Mouse (Mus musculus) activated CD4-positive, CD25-positive, alpha-beta regulatory T cell, adult 4 months (primary cell): ENCODE results near the gene Sp4. TPM values are rescaled to one million over a fixed set of nuclear protein-coding genes. Genes with fewer than 3 reads are reported as not detected.
A peak's percentile ranks its signal among the peaks of the same experiment; 100 is the strongest.

Experiments used
- ATAC-seq: one replicate; pipeline ENCODE4 v1.8.0; 2017
- polyA plus RNA-seq, 2 experiments: library from polyadenylated mRNA; unstranded; fragments of 100-300 nt; shearing (Covaris generic); gene quantifications; one replicate each; pipeline ENCODE4 v1.2.1; 2017

Sp4 gene
- polyA plus RNA-seq, 2 experiments from 2014 or later = 19.3 TPM

DNA sequence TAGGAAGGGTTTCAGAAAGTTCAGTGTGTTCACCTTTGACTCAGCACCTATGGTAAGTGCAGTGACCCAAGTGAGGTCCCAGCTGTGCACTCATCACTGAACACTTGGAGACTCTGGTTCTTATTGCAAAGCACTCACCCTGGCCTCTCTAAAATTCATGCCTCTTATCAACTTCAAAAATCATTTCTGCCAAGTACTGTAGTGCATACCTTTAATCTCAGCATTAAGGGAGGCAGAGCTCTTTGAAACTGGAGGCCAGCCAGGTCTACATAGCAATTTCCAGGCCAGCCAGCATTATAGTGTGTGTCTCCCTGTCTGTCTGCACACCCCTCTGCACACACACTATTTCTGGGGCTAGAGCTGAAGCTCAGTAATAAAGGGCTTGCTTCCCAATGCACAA lies 36.3 kb downstream of the Sp4 start:
- ATAC-seq = no peak

DNA sequence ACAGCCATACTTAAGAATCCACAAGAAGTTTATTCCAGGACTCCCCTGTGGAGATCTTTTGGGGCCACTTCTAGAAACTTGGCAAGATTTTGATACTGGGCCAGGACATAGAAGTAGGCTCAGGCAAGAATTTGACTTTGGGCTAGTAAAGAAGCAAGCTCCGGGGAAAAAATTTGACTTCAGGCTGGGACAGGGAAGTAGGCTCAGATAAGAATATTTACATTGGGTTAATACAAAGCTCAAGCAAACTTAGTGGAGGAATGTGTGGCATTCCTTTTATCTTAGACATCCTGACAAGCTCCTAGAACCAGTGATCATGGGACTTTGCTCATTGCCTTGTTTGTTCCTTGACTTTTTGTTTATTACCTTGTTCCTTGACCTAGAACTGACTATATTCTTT lies 37.4 kb downstream of the Sp4 start:
- ATAC-seq = no peak

DNA sequence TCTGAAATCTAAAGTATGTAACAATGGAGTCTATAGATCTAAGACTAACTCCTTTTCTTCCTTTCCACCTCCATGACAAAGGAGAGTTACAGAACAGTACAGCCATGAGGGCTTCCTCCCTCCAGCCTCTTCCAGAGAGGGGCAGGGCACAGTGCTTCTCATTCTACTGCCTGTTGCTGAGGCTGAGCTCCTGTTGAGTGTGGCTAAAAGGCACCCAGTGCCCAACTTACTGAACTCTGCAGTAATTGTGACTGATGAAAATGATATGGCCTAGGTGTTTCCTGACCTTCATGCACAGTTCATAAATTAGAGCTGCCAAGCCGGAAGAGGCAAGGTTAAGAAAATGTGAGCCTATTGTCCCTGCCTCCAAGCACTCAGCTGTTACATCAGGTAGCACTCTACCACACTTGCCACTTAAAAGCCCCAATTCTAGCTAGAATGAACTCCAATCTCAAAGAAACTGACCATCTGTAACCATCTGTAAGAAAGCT lies 45.9 kb downstream of the Sp4 start:
- peak; percentile 28 for ATAC-seq

DNA sequence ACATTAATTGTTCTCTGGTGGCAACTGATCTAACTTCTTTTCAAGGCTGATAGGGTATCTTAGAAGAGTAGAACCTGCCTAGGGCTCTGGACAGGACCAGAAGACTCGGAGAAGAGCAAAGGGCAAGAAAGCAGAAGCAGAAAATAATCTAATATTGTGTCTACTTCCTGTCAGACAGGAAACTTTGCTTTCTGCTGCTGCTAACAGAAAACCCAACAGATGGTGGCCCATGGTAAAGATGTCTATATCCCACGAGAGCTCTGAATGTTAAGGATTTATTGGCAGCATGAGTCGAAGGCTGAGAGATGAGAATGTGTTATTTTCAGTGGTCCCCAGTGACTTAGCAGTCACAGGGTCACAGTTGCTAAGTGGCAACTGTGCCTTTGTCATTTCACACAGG lies 80.1 kb downstream of the Sp4 start:
- ATAC-seq = no peak

DNA sequence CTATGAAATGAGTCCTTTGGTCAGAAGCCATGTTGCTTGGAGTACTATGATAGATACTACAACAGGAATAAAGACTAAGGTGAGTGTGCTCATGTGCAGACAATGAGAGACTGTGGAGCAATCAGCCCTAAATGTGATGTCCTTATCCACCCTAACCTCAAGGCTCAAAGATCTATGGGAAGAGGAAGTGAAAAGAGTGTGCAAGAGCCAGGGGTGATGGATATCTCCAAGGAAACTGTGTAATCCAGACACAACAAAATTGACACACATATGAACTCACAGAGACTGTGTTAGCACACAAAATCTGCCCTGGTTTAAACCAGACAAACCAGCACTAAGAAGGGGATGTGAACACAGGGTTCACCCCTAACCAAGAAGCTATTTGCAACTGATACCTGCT lies 81.2 kb downstream of the Sp4 start:
- no peak for ATAC-seq

DNA sequence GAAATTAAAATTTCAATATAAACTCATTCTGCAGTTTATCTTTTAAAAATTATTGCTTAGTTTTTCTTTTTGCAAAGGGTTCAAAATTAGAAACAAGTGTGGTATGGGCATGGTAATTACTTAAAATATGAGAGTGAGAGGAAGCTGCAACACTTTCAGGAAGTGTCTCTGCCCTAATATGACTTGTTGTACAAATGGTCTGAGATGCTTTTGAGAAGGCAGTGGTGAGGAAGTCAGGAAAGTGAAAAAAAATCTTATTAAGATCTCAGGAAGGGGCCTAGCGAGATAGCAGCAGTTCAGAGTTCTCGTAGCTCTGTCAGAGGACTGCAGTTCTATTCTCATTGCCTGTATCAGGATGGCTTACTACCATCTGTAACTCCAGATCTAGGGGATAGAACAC lies 89.1 kb downstream of the Sp4 start:
- no peak for ATAC-seq

DNA sequence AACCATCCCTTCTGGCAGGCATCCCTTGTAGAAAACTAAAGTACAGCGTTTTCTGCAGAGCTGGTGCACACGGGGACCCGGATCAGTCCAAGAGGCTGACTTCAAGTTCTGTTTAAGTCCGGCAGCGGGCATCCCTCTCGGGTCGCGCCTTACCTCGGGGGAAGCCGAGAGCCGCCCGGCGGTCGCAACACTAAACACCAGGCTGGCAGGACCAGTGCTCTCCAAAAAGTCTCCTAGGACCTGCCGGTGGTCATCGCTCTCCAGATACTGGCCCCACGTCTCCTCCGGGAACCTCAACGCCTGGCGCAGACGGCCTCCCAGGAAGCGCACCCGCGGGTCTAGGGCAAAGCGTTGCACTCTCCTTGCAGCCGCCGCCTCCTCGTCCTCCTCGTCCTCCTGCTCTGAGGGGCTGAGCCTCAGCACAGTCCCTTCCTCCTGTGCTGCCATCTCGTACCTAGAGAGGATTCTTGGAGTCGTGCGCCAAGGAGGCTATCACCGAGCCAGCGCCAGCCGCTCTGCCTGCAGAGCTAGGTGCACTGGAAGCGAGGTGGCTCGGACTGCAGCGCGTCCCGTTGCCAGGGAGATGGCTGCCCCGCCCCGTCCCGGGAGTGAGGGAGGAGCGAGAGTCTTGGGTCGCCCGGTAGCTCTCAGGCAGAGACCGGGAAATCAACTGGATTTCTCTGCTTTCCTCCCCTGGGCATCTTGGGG lies 102.7 kb downstream of the Sp4 start, which contains the start of gene Dnah11:
Gene Dnah11, minus strand, starts transcription at position 658 of the 708 bp plus-strand sequence.
- peak; percentile 93 for ATAC-seq

DNA sequence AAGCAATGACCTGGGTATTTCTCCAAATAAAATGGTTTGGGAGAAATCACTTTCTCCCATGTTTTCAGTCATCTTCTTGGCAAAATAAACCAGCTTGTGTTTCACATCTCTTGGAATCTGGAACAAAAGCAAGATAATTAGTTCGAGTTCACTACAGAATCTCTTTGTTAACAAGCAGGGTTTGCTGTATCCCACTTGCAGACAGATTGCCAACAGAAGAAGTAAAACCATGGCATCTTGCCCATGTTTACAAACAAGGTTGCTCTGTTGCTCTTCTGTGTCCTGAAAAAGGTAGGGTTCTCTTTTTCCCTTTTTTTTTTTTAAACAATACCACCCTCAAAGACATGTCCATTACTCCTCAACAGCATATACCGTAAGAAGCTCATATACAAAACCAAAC lies 104.7 kb downstream of the Sp4 start:
- ATAC-seq = no peak

DNA sequence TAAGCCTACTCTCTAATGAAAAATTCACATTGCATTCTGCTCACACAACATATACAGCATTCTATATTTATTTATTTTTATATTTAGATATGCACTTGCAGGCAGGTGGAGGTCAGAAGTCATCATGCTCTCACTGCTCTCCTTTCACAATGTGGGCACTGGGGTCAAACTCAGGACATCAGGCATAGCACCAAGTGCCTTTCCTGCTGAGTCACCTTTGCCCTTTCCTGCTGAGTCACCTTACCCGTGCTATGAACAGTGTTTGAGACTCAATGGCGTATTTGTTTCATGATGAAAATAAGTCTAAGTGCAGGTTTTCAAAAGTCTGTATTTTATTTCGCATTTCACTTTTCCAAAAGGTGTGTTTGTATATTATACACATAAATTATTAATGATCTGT lies 111.7 kb downstream of the Sp4 start:
- no peak for ATAC-seq

DNA sequence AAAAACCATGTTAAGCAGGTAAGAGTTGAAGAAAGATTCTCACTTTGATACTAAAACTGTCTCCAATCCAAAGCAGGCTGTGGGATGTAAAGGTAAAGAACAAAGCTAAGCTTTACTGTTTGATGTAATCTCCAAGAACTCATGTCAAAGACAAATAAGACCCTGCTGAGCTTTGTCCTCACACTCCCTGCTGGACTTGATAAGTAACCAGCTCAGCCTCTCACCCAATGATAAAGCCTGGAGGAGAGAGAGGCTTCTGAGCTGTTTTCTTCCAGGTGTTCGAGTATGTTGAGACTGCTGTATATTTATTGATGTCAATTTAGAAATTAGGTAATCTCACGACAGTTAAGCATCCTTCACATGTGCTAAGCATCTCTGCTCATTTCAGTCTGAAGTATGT lies 113.6 kb downstream of the Sp4 start:
- ATAC-seq = no peak

DNA sequence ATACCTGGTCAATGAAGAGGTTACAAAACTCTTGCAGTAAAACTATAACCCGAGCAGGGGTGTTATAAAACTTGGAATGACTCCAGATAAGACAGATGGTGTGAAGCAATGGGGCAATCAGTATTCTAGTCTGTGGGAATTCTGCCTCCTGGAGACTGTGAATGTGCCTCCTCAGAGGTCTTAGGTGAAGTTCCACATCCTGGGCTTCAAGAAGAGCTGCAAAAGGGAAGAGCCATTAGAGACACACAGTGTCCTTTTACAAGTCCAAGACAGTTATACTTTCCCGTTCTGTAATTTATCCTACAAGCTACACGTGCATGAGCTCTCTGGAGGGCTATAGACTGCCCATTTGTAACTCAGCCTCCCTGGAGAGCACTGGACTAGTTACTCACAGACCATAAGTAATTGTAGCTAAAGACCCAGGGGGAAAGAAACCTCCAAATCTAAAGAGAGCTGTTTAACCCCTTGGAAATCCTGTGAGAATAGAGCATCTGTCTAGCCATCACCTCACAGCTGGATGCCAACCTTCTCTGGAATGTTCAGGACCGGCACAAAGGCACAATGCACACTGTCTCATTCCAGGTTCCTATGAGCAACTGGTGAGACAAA lies 114.3 kb downstream of the Sp4 start:
- no peak for ATAC-seq

DNA sequence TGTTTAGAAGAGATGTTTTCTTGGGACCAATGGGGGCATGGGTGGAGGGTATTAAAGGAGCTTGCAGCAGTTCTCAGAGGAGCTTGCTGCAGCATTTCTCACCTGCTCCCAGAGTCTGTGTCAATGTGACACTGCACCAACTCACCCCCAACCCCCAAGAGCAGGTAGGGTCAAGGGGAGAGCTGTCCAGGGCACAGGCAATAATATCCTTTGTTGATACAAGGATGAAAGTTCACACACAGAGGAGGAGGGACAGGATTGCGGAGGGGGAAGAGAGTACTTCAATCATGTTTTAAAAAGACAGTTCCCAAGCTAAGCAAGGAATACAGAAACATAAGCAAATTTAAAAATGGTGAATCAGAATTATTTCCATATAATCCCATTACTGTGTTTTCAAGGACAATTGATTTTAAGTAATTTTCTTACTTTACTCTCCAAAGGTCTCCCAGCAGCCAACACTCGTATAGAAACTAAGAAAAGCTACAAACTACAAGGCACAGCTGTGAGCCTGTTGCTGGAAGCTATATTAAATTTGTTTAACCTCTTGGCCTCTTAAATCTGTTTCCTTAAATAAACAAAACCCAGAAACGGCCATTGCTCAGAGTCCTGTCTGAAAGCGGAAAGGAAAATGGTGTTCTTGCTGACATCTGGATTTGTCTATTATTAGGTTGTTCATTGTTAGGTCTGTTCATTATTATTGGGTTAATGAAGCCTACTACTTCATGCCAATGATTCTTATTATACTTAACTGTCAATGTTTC lies 114.9 kb downstream of the Sp4 start:
- no peak for ATAC-seq

Other genes with a start within 250 kb of the Sp4 start
- gene Dnah11, start 102.4 kb downstream of the Sp4 start, polyA plus RNA-seq = under 1 TPM; 0.04 to 0.14 TPM